Mouse (Mus musculus) brain, embryonic 14.5 days (tissue): ENCODE measurements around the gene Fyb2. TPM values are rescaled to one million over a fixed set of nuclear protein-coding genes. Genes with fewer than 3 reads are reported as not detected.

ENCODE experiments used
- DNase-seq: peaks from one replicate; pipeline ENCODE4 v3.0.0-alpha.2; 2011; ENCODE audit warnings: low read depth
- CTCF ChIP-seq: fragments of 200-500 bp; IDR thresholded peaks from 2 replicates; pipeline ENCODE4 v1.5.1; 2012; ENCODE audit warnings: inconsistent platforms, mild to moderate bottlenecking, moderate library complexity, borderline replicate concordance; ENCODE audit not compliant: insufficient read depth, insufficient read length; ENCODE audit errors: extremely low read depth
- POLR2A ChIP-seq: fragments of 200-500 bp; IDR thresholded peaks from 2 replicates; pipeline ENCODE4 v1.6.1; 2012; ENCODE audit warnings: mild to moderate bottlenecking, inconsistent platforms, borderline replicate concordance; ENCODE audit not compliant: poor library complexity, insufficient read depth, insufficient read length, severe bottlenecking; ENCODE audit errors: extremely low read depth
- polyA plus RNA-seq: library from polyadenylated mRNA; depleted of rRNA; stranded (reverse); fragments of >200 nt; gene quantifications from 2 replicates; pipeline ENCODE4 v1.2.3, GENCODE M21; 2012

Fyb2 gene
- polyA plus RNA-seq, 1 experiment = 0.23 TPM

- TF ChIP-seq POLR2A (no peak), CTCF (no peak)
- no peak for DNase-seq
Observed at GRCm38 (mm10) chr4:104941895-104942294, 28.6 kb downstream of the Fyb2 start.

GRCm38 (mm10) chr4:104944482-104944881, 31.2 kb downstream of the Fyb2 start:
- no peak for TF ChIP-seq POLR2A
- DNase-seq = no peak

- TF ChIP-seq POLR2A = no peak
- TF ChIP-seq CTCF = no peak
- no peak for DNase-seq
Observed at GRCm38 (mm10) chr4:104948886-104949285, 35.6 kb downstream of the Fyb2 start.

GRCm38 (mm10) chr4:104949304-104949703, 36.0 kb downstream of the Fyb2 start:
- DNase-seq = peak; percentile 64
- TF ChIP-seq POLR2A (no peak), CTCF (no peak)

GRCm38 (mm10) chr4:104951280-104951878, 38.1 kb downstream of the Fyb2 start:
- TF ChIP-seq CTCF (no peak), POLR2A (no peak)
- DNase-seq = no peak

- peak; percentile 79 for DNase-seq
Observed at GRCm38 (mm10) chr4:104956691-104957090, 43.4 kb downstream of the Fyb2 start.

GRCm38 (mm10) chr4:104961431-104961830, 48.2 kb downstream of the Fyb2 start:
- TF ChIP-seq CTCF (no peak), POLR2A (no peak)
- DNase-seq = no peak

More at GRCm38 (mm10) chr4:104956691-104957090, 43.4 kb downstream of the Fyb2 start:
- TF ChIP-seq CTCF (no peak), POLR2A (no peak)

GRCm38 (mm10) chr4:104972606-104973005, 59.4 kb downstream of the Fyb2 start:
- TF ChIP-seq POLR2A (no peak), CTCF (no peak)
- no peak for DNase-seq

GRCm38 (mm10) chr4:104975162-104975830, 62.0 kb downstream of the Fyb2 start:
- no peak for DNase-seq
- TF ChIP-seq CTCF (no peak), POLR2A (no peak)

GRCm38 (mm10) chr4:104985960-104986632, 72.8 kb downstream of the Fyb2 start:
- no peak for TF ChIP-seq POLR2A
- TF ChIP-seq CTCF = no peak
- no peak for DNase-seq

- no peak for TF ChIP-seq CTCF
- TF ChIP-seq POLR2A = no peak
- no peak for DNase-seq
Observed at GRCm38 (mm10) chr4:104987631-104988030, 74.4 kb downstream of the Fyb2 start.
